Comparison of ENCODE assay signal across 14 mouse cellular contexts in the genomic region with DNA sequence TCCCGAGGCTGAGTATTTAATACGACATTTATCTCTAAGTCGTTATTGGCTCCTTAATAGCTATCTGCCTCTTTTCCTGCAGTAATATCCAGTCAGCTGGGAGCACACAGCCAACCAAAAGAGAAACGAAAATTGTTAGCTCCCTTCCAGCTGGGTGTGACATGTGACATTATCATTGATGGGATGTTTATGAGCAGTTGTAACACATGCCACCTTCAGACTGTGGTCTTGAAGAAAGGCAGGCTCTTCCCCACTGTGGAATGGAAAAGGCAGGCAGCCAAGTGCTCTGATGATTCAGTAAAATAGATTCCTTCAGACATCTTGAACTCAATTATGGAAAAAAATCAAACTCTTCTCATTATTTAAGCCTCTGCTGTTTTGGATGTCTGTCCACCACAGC. TPM values are rescaled to one million over a fixed set of nuclear protein-coding genes. Genes with fewer than 3 reads are reported as not detected.
A peak's percentile ranks its signal among the peaks of the same experiment; 100 is the strongest.
DNase-seq lines count a peak whose midpoint lies in the region; ATAC-seq and TF ChIP-seq lines count a peak whose summit lies in the region.
"Had no signal": no experiment of that assay in that cellular context is flagged by ENCODE, and none has a peak within 500 bp of the region (broad histone marks: within the 10 kb centered on the region; RNA-seq: fewer than 3 reads in every experiment).

No protein-coding gene starts in this region.

- 51% methylated on average over 4 of the region's 4 CpGs for WGBS in intestine, embryonic 16.5 days
- 60% methylated on average over 4 of the region's 4 CpGs for WGBS in intestine, postnatal 0 days
- 46% methylated on average over 4 of the region's 4 CpGs for WGBS in forebrain, embryonic 16.5 days

- no peak overlapping the region for H3K4me3 ChIP-seq in intestine, embryonic 16.5 days (ENCODE audit: low read length)
- no peak overlapping the region for H3K4me3 ChIP-seq in intestine, postnatal 0 days (ENCODE audit: low read depth, low read length)
- no peak overlapping the region for H3K4me3 ChIP-seq in forebrain, embryonic 16.5 days (replicated peaks; ENCODE audit: low read length)
- H3K4me3 ChIP-seq: erythroblast, embryonic 14.5 days; layer of hippocampus, adult 2 months; midbrain, embryonic 13.5 days had no signal

- ATAC-seq in intestine, embryonic 16.5 days, result no peak; the same call in 1 of the 2 replicates
- no peak for ATAC-seq in intestine, postnatal 0 days
- no peak for ATAC-seq in forebrain, embryonic 16.5 days
- ATAC-seq: Patski had no signal

- no peak overlapping the region for H3K4me2 ChIP-seq in intestine, embryonic 16.5 days (ENCODE audit: low read depth, low read length)
- H3K4me2 ChIP-seq in intestine, postnatal 0 days (replicated peaks; ENCODE audit: low read depth), result no peak overlapping the region
- no peak overlapping the region for H3K4me2 ChIP-seq in forebrain, embryonic 16.5 days (ENCODE audit: low read length)

- DNase-seq in cerebellum, postnatal 14 days, result peak; percentile 10 to 29
- DNase-seq in cerebellum, adult 9-11 months, result no peak
- DNase-seq in 3T3-L1 (ENCODE audit: low read depth, low spot score) (peak; percentile 76), adipocyte (ENCODE audit: low spot score) (no peak)
- no peak for DNase-seq in adrenal gland, postnatal 25 days
- DNase-seq: cerebellum, postnatal 25 days; liver had no signal

- H3K36me3 ChIP-seq in intestine, embryonic 16.5 days (ENCODE audit: control insufficient read depth, insufficient read depth, low read length), result no peaks in the 10 kb centered on the region
- H3K36me3 ChIP-seq in intestine, postnatal 0 days (ENCODE audit: control insufficient read depth, insufficient read depth), result no peaks in the 10 kb centered on the region
- no peaks in the 10 kb centered on the region for H3K36me3 ChIP-seq in forebrain, embryonic 16.5 days (ENCODE audit: control insufficient read depth, insufficient read depth)
- H3K36me3 ChIP-seq: midbrain, embryonic 13.5 days had no signal

- H3K4me1 ChIP-seq in intestine, embryonic 16.5 days (ENCODE audit: control insufficient read depth, insufficient read depth, low read length), result no peaks in the 10 kb centered on the region
- no peaks in the 10 kb centered on the region for H3K4me1 ChIP-seq in intestine, postnatal 0 days (replicated peaks; ENCODE audit: control insufficient read depth, insufficient read depth, low read length)
- H3K4me1 ChIP-seq in forebrain, embryonic 16.5 days (replicated peaks; ENCODE audit: control insufficient read depth, insufficient read depth, low read length), result peaks cover 14% of the 10 kb centered on the region

- TF ChIP-seq CTCF in intestine, postnatal 0 days (IDR thresholded peaks at IDR 0.05; ENCODE audit: low read depth), result no peak

- H3K9ac ChIP-seq in intestine, embryonic 16.5 days (ENCODE audit: low read depth, low read length), result no peak overlapping the region
- H3K9ac ChIP-seq in intestine, postnatal 0 days (ENCODE audit: low read depth, low read length), result no peak overlapping the region
- H3K9ac ChIP-seq in forebrain, embryonic 16.5 days (replicated peaks; ENCODE audit: low read depth, low read length), result no peak overlapping the region
- H3K9ac ChIP-seq: midbrain, embryonic 13.5 days had no signal

- H3K27ac ChIP-seq in intestine, embryonic 16.5 days (ENCODE audit: low read length), result peak overlapping the region; percentile 25; the same call in 1 of the 2 replicates
- H3K27ac ChIP-seq in intestine, postnatal 0 days (ENCODE audit: low read depth, low read length), result no peak overlapping the region
- H3K27ac ChIP-seq in forebrain, embryonic 16.5 days (ENCODE audit: low read length), result peak overlapping the region; percentile 93
- H3K27ac ChIP-seq: layer of hippocampus, adult 2 months; midbrain, embryonic 13.5 days had no signal

- no peaks in the 10 kb centered on the region for H3K27me3 ChIP-seq in intestine, embryonic 16.5 days (replicated peaks; ENCODE audit: control insufficient read depth, insufficient read depth, low read length)
- H3K27me3 ChIP-seq in intestine, postnatal 0 days (replicated peaks; ENCODE audit: control insufficient read depth, insufficient read depth, low read length), result no peaks in the 10 kb centered on the region
- no peaks in the 10 kb centered on the region for H3K27me3 ChIP-seq in forebrain, embryonic 16.5 days (replicated peaks; ENCODE audit: control insufficient read depth, insufficient read depth, low read length)
- H3K27me3 ChIP-seq: midbrain, embryonic 13.5 days; Patski had no signal

- no peaks in the 10 kb centered on the region for H3K9me3 ChIP-seq in intestine, embryonic 16.5 days (ENCODE audit: control insufficient read depth, low read length)
- H3K9me3 ChIP-seq in intestine, postnatal 0 days (ENCODE audit: control insufficient read depth), result no peaks in the 10 kb centered on the region
- no peaks in the 10 kb centered on the region for H3K9me3 ChIP-seq in forebrain, embryonic 16.5 days (ENCODE audit: control insufficient read depth, low read length)
- H3K9me3 ChIP-seq: midbrain, embryonic 13.5 days had no signal

RNA-seq across cellular contexts. Expression of a gene that starts 46.5 kb away (rescaled TPM):
- 14.5 and 16.1 TPM in 2 replicates for polyA plus RNA-seq in intestine, embryonic 16.5 days (2015; fragmentation: Nextera tagmentation; extraction: Ambion mirVana)
- 13.3 and 13.5 TPM in 2 replicates for polyA plus RNA-seq in intestine, postnatal 0 days (2015; fragmentation: Nextera tagmentation; extraction: Ambion mirVana)
- polyA plus RNA-seq in forebrain, embryonic 16.5 days (2015; fragmentation: Nextera tagmentation; extraction: Ambion mirVana), result 74.4 and 75.7 TPM in 2 replicates
- 47.7 and 49.6 TPM in 2 replicates for total RNA-seq in adrenal gland, postnatal 25 days (2021)

Comparison
In these comparisons a context has a peak if more than half of its experiments do, and no peak if none do; other contexts are left out.
1. DNase-seq: peak in cerebellum, postnatal 14 days (2 of 2) and 3T3-L1 (single experiment); none in cerebellum, adult 9-11 months (single experiment), adipocyte (single experiment) and adrenal gland, postnatal 25 days (single experiment).